Mouse (Mus musculus) liver, embryonic 14.5 days (tissue): ENCODE measurements around the gene Pdlim5.

ENCODE experiments used
- CTCF ChIP-seq: IDR thresholded peaks from 2 replicates; pipeline ENCODE4 v1.5.1; 2016; ENCODE audit warnings: antibody characterized with exemption, low read depth, control low read depth
- EP300 ChIP-seq: IDR thresholded peaks from 2 replicates; pipeline ENCODE4 v1.6.1; 2016; ENCODE audit warnings: antibody characterized with exemption, low read depth

- TF ChIP-seq CTCF (no peak), EP300 (no peak)
Observed at GRCm38 (mm10) chr3:142237621-142238020, 157.9 kb downstream of the Pdlim5 start.
